Mouse (Mus musculus): ENCODE results near the gene Pgm5. TPM values are rescaled to one million over a fixed set of nuclear protein-coding genes. Genes with fewer than 3 reads are reported as not detected.

Pgm5 gene
- polyA plus RNA-seq, 1 experiment from 2014 or later: 1.8 TPM

DNA sequence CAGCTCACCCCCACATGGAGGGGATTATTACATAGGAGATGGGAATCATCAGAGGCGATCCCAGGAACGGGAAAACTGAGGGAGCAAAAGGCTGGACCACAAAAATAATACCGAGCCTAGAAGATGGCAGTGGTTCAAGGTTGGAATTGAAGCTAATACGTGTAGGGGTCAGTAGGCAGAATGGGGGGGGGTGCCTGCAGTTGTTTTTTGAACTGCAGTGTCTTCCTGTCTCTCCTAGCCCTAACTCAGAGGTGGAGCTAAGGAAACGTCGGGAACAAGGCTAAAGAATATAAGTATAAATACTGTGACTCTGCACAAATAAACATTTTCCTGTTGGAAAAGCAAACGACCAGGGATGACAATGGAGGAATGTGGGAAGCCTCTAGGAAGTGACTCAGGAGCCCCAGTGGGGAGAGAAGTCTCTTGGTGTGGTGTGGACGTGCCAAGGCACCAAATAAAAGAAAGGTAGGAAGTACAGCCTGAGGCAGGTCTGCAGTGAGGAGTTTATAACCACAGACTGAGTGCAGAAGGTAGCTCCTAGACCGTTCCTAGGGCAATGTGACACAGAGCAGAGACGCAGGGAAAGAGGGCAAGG lies 189.2 kb downstream of the Pgm5 start:
- 46% methylated on average over 10 of the region's 10 CpGs for WGBS
- peaks cover 22% of the 10 kb centered on the region; the same call in 1 of the 2 replicates for H3K4me1 ChIP-seq (ENCODE audit: control insufficient read depth, insufficient read depth, low read length)
- no peaks in the 10 kb centered on the region for H3K9me3 ChIP-seq (ENCODE audit: control insufficient read depth, low read length)
- H3K9ac ChIP-seq (ENCODE audit: low read depth, low read length): no peak overlapping the region
- no peaks in the 10 kb centered on the region for H3K36me3 ChIP-seq (ENCODE audit: control insufficient read depth, insufficient read depth, low read length)
- H3K27ac ChIP-seq (ENCODE audit: low read depth, low read length): peak overlapping the region; percentile 30; the same call in 1 of the 2 replicates
- H3K4me2 ChIP-seq (replicated peaks; ENCODE audit: low read depth, low read length): no peak overlapping the region
- H3K4me3 ChIP-seq (ENCODE audit: low read length): no peak overlapping the region
- no peaks in the 10 kb centered on the region for H3K27me3 ChIP-seq (ENCODE audit: control insufficient read depth, insufficient read depth, low read length)
- ATAC-seq (ENCODE audit: low FRiP score, low TSS enrichment): no peak

DNA sequence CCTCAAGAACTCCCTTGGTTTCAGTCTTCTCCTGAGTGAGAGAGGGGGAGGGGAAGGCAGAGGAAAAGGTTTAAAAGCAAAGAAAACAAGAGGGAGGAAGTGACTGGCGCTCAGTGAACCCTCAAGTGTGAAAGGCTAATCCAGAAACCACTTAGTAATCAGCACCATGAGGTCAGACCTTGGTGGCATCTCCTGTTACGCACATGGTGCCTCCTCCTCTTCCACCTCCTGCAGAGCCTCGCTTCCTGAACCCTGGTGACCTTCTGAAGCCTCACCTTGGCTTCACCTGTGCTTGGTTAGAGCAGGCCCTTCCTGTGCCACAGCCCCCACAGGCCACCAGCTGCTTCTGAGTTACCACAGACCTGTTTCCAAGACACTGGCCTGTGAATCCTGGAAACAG lies 190.1 kb downstream of the Pgm5 start:
- peak; percentile 72 for ATAC-seq (ENCODE audit: low FRiP score, low TSS enrichment)
- no peaks in the 10 kb centered on the region for H3K9me3 ChIP-seq (ENCODE audit: control insufficient read depth, low read length)
- H3K4me3 ChIP-seq (ENCODE audit: low read length): no peak overlapping the region
- no peak overlapping the region for H3K9ac ChIP-seq (ENCODE audit: low read depth, low read length)
- no peak overlapping the region for H3K4me2 ChIP-seq (replicated peaks; ENCODE audit: low read depth, low read length)
- WGBS: 32% methylated on average over 3 of the region's 3 CpGs
- no peaks in the 10 kb centered on the region for H3K27me3 ChIP-seq (ENCODE audit: control insufficient read depth, insufficient read depth, low read length)
- H3K27ac ChIP-seq (ENCODE audit: low read depth, low read length): peak overlapping the region; percentile 67
- H3K4me1 ChIP-seq (ENCODE audit: control insufficient read depth, insufficient read depth, low read length): peaks cover 22% of the 10 kb centered on the region; the same call in 1 of the 2 replicates
- no peaks in the 10 kb centered on the region for H3K36me3 ChIP-seq (ENCODE audit: control insufficient read depth, insufficient read depth, low read length)

DNA sequence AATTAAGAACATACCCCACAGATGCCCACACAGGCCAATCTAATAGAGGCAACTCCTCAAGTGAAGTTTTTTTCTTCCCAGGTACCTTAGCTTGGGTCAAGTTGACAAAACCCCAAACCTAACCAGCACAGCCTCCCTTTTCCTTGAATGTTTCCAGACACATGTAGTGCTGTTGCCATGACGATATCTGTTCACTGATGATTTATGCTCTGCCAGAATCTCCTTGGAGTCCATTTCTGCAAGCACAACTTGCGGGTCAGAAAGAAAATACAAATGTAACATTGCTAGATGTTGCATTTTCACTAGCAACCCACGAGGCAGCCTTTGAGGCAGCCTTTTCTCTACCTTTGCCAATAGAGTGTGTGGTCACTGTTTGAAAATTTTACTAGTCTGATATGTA lies 194.1 kb downstream of the Pgm5 start:
- no peak for ATAC-seq (ENCODE audit: low FRiP score, low TSS enrichment)
- Histone ChIP-seq H3K9me3 (ENCODE audit: control insufficient read depth, low read length) (no peaks in the 10 kb centered on the region), H3K4me3 (ENCODE audit: low read length) (no peak overlapping the region), H3K9ac (ENCODE audit: low read depth, low read length) (no peak overlapping the region), H3K4me2 (replicated peaks; ENCODE audit: low read depth, low read length) (no peak overlapping the region), H3K4me1 (ENCODE audit: control insufficient read depth, insufficient read depth, low read length) (peaks cover 14% of the 10 kb centered on the region; the same call in 1 of the 2 replicates), H3K36me3 (ENCODE audit: control insufficient read depth, insufficient read depth, low read length) (no peaks in the 10 kb centered on the region), H3K27ac (ENCODE audit: low read depth, low read length) (no peak overlapping the region), H3K27me3 (ENCODE audit: control insufficient read depth, insufficient read depth, low read length) (no peaks in the 10 kb centered on the region)
- 79% methylated on average over 3 of the region's 3 CpGs for WGBS

DNA sequence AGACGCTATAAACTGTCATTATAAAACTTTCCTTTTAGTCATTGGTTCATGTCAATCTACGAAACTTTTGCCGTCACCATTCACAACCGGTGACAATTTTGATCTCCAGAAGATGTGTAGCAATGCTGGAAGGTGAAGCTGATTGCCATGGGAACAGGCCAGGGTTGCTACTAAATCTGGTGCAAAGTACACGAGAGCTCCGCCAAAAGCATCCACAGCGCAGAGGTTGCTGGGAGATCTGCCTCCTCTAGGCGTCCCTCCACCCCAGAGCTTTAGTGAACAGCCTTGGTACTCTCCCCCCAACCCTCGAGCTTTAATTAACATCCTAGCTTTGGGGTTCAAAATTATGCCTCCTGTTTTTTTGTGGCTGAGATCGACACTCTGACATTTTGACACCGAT lies 195.9 kb downstream of the Pgm5 start:
- WGBS: 85% methylated on average over 11 of the region's 11 CpGs
- H3K4me1 ChIP-seq (ENCODE audit: control insufficient read depth, insufficient read depth, low read length): no peaks in the 10 kb centered on the region
- H3K4me2 ChIP-seq (replicated peaks; ENCODE audit: low read depth, low read length): no peak overlapping the region
- H3K9ac ChIP-seq (ENCODE audit: low read depth, low read length): no peak overlapping the region
- H3K9me3 ChIP-seq (ENCODE audit: control insufficient read depth, low read length): no peaks in the 10 kb centered on the region
- H3K4me3 ChIP-seq (ENCODE audit: low read length): no peak overlapping the region
- no peaks in the 10 kb centered on the region for H3K36me3 ChIP-seq (ENCODE audit: control insufficient read depth, insufficient read depth, low read length)
- H3K27ac ChIP-seq (ENCODE audit: low read depth, low read length): no peak overlapping the region
- H3K27me3 ChIP-seq (ENCODE audit: control insufficient read depth, insufficient read depth, low read length): no peaks in the 10 kb centered on the region
- no peak for ATAC-seq (ENCODE audit: low FRiP score, low TSS enrichment)

DNA sequence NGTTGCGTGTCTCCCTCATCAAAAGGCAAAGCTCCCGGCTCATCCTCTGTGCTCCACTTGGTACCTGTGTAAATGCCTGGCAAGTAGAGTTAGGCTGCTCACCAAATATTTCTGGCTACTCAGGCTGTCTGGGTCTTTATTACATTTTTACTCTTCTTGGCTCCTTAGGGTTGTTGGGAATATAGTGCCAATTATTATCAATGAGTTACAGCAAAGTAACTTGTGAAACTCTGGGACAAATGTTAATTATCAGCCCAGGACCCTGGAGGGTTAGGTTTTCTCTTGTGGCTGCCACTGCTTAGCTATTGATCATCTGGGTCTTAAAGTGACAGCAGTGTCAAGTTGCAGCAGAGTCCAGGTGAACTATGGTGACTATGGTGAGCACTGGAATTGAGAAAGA lies 199.3 kb downstream of the Pgm5 start:
- no peaks in the 10 kb centered on the region for H3K36me3 ChIP-seq (ENCODE audit: control insufficient read depth, insufficient read depth, low read length)
- WGBS: 90% methylated on average over 2 of the region's 2 CpGs
- no peak overlapping the region for H3K4me3 ChIP-seq (ENCODE audit: low read length)
- H3K27me3 ChIP-seq (ENCODE audit: control insufficient read depth, insufficient read depth, low read length): no peaks in the 10 kb centered on the region
- no peaks in the 10 kb centered on the region for H3K4me1 ChIP-seq (ENCODE audit: control insufficient read depth, insufficient read depth, low read length)
- no peaks in the 10 kb centered on the region for H3K9me3 ChIP-seq (ENCODE audit: control insufficient read depth, low read length)
- no peak overlapping the region for H3K9ac ChIP-seq (ENCODE audit: low read depth, low read length)
- no peak for ATAC-seq (ENCODE audit: low FRiP score, low TSS enrichment)
- H3K27ac ChIP-seq (ENCODE audit: low read depth, low read length): no peak overlapping the region
- no peak overlapping the region for H3K4me2 ChIP-seq (replicated peaks; ENCODE audit: low read depth, low read length)

DNA sequence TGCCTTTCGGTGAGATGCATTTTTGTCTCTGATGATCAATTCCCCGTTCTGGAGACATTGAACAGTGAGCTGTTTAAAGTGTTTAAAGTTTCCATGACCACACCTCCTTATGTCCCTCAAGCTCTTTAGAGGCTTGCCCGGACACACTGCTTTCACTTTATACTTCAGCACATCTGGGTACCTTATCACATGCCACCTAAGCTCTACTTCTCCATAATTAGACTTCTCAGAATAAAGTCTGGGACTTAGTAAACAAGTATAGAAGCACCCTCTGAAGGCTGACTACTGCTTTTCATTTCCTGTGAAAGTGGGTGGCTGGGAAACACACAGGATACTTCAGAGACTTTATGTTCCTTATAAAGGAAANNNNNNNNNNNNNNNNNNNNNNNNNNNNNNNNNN lies 204.7 kb downstream of the Pgm5 start:
- Histone ChIP-seq H3K4me3 (ENCODE audit: low read length) (no peak overlapping the region), H3K36me3 (ENCODE audit: control insufficient read depth, insufficient read depth, low read length) (no peaks in the 10 kb centered on the region), H3K9me3 (ENCODE audit: control insufficient read depth, low read length) (no peaks in the 10 kb centered on the region), H3K4me1 (ENCODE audit: control insufficient read depth, insufficient read depth, low read length) (peaks cover 8% of the 10 kb centered on the region; the same call in 1 of the 2 replicates), H3K27me3 (ENCODE audit: control insufficient read depth, insufficient read depth, low read length) (no peaks in the 10 kb centered on the region), H3K27ac (ENCODE audit: low read depth, low read length) (no peak overlapping the region), H3K4me2 (replicated peaks; ENCODE audit: low read depth, low read length) (no peak overlapping the region), H3K9ac (ENCODE audit: low read depth, low read length) (no peak overlapping the region)
- ATAC-seq (ENCODE audit: low FRiP score, low TSS enrichment): no peak
- 78% methylated on average over 3 of the region's 3 CpGs for WGBS

DNA sequence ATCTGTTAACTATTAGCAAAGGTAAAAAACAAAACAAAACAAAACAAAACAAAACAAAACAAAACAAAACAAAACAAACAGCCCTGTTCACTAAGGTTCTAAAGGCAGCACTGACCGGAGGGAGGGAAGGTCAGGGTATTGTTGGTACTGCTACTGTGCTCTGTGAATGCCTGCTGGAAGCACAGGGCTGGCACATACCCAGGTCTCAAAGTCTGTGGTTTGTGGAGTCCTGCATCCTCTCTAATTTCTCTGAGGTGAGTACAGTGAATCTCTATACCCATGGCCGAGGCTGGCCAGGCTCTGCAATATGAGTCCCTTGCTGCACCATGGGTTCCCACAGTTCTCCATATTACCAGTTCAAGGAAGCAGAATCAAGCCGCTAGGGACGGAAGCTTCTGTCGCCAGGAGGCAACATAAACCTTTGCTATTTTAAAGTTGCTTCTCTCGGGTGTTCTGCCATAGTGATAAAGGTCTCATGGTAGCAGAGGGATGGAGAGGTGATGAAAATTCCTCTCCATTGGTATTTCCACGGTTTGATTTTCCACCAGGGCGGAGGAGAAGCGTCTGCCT lies 208.3 kb downstream of the Pgm5 start:
- Histone ChIP-seq H3K36me3 (ENCODE audit: control insufficient read depth, insufficient read depth, low read length) (no peaks in the 10 kb centered on the region), H3K9ac (ENCODE audit: low read depth, low read length) (no peak overlapping the region), H3K4me3 (ENCODE audit: low read length) (no peak overlapping the region), H3K4me1 (ENCODE audit: control insufficient read depth, insufficient read depth, low read length) (peaks cover 8% of the 10 kb centered on the region; the same call in 1 of the 2 replicates), H3K27me3 (ENCODE audit: control insufficient read depth, insufficient read depth, low read length) (no peaks in the 10 kb centered on the region), H3K9me3 (ENCODE audit: control insufficient read depth, low read length) (no peaks in the 10 kb centered on the region), H3K27ac (ENCODE audit: low read depth, low read length) (no peak overlapping the region), H3K4me2 (replicated peaks; ENCODE audit: low read depth, low read length) (no peak overlapping the region)
- WGBS: 39% methylated on average over 9 of the region's 9 CpGs
- no peak for ATAC-seq (ENCODE audit: low FRiP score, low TSS enrichment)

DNA sequence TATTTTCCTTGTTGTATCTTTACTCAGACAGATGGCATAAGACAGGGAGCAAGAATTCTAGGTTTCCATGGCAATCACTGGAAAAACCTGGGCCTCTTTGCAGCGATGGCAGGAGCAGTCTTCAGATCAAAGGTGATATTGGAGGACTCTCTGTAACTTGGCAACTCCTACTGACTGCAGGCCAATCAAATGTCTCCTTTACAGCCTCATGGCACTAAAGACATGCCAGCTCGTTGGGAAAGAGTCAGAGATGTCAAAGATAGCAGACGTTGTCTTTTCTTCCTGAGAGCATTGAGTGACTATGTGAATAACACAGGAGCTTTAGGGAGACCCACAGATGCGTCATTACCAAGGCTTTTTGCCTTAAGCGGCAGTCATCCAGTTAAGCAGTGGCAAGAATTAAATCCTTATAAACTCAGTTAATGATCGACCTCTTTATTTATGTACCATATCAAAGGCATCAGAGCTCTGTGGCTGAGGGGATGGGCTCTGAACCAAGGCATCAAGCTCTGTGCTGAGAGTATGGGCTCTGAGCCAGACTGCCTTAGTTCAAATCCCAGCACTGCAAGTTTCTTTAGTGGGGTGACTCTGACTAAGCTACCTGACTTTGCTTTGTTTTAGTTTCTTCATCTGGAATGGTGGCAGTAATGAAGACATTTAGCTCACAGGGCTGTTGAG lies 209.2 kb downstream of the Pgm5 start:
- Histone ChIP-seq H3K4me1 (ENCODE audit: control insufficient read depth, insufficient read depth, low read length) (peaks cover 8% of the 10 kb centered on the region; the same call in 1 of the 2 replicates), H3K9me3 (ENCODE audit: control insufficient read depth, low read length) (no peaks in the 10 kb centered on the region), H3K36me3 (ENCODE audit: control insufficient read depth, insufficient read depth, low read length) (no peaks in the 10 kb centered on the region), H3K27ac (ENCODE audit: low read depth, low read length) (no peak overlapping the region), H3K9ac (ENCODE audit: low read depth, low read length) (no peak overlapping the region), H3K4me2 (replicated peaks; ENCODE audit: low read depth, low read length) (no peak overlapping the region), H3K4me3 (ENCODE audit: low read length) (no peak overlapping the region), H3K27me3 (ENCODE audit: control insufficient read depth, insufficient read depth, low read length) (no peaks in the 10 kb centered on the region)
- no peak for ATAC-seq (ENCODE audit: low FRiP score, low TSS enrichment)
- 31% methylated on average over 6 of the region's 6 CpGs for WGBS

DNA sequence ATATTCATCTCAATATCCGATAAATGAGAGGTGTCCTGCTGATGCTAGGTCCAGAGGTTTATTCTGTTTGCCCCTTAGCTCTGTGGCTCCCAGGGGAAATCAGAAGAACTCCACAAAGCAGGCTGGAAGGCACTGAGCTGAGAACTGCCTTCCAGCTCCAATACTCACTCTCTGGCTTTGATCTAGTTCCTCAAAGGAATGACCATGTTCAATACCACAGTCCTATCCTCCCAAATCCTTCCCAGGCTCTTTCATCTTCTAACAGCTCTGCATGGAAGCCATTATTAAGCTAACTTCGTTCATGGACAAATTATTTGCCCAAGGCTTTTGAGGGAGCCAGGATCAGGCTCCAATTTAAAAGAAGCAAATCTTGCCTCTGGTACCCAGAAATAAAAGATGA lies 210.1 kb downstream of the Pgm5 start:
- 50% methylated on average over 2 of the region's 2 CpGs for whole genome bisulfite sequencing

More for the DNA sequence above, 210.1 kb downstream of the Pgm5 start:
- Histone ChIP-seq H3K4me1 (ENCODE audit: control insufficient read depth, insufficient read depth, low read length) (peaks cover 8% of the 10 kb centered on the region; the same call in 1 of the 2 replicates), H3K9ac (ENCODE audit: low read depth, low read length) (no peak overlapping the region), H3K27ac (ENCODE audit: low read depth, low read length) (no peak overlapping the region), H3K36me3 (ENCODE audit: control insufficient read depth, insufficient read depth, low read length) (no peaks in the 10 kb centered on the region), H3K4me2 (replicated peaks; ENCODE audit: low read depth, low read length) (no peak overlapping the region), H3K9me3 (ENCODE audit: control insufficient read depth, low read length) (no peaks in the 10 kb centered on the region), H3K27me3 (ENCODE audit: control insufficient read depth, insufficient read depth, low read length) (no peaks in the 10 kb centered on the region), H3K4me3 (ENCODE audit: low read length) (no peak overlapping the region)
- ATAC-seq (ENCODE audit: low FRiP score, low TSS enrichment): no peak
